Mouse (Mus musculus) neural tube, embryonic 12.5 days (tissue): ENCODE results near the gene Sap30bp. TPM values are rescaled to one million over a fixed set of nuclear protein-coding genes. Genes with fewer than 3 reads are reported as not detected.

Source experiments
- ATAC-seq: fragments of 200-750 bp; cut with Nextera tagmentation; 2 replicates; pipeline ENCODE4 v1.8.0; 2017; ENCODE audit warnings: low read depth, mild to moderate bottlenecking, moderate TSS enrichment, moderate library complexity; ENCODE audit not compliant: low FRiP score
- H3K27ac ChIP-seq: fragments of 300-500 bp; sonication (generic); 2 replicates; pipeline ENCODE4 v1.5.1; 2016
- H3K27me3 ChIP-seq: fragments of 300-500 bp; sonication (generic); replicated peaks from 2 replicates; pipeline ENCODE4 v1.6.1; 2016; ENCODE audit warnings: mild to moderate bottlenecking
- H3K36me3 ChIP-seq: fragments of 300-500 bp; sonication (generic); 2 replicates; pipeline ENCODE4 v1.6.1; 2016; ENCODE audit warnings: mild to moderate bottlenecking
- H3K4me1 ChIP-seq: fragments of 300-500 bp; sonication (generic); 2 replicates; pipeline ENCODE4 v1.6.1; 2016
- H3K4me2 ChIP-seq: fragments of 300-500 bp; sonication (generic); replicated peaks from 2 replicates; pipeline ENCODE4 v1.6.1; 2016; ENCODE audit warnings: mild to moderate bottlenecking
- H3K4me3 ChIP-seq: fragments of 300-500 bp; sonication (generic); 2 replicates; pipeline ENCODE4 v1.5.1; 2016
- H3K9ac ChIP-seq: fragments of 300-500 bp; sonication (generic); 2 replicates; pipeline ENCODE4 v1.6.1; 2016; ENCODE audit warnings: mild to moderate bottlenecking
- H3K9me3 ChIP-seq: fragments of 300-500 bp; sonication (generic); 2 replicates; pipeline ENCODE4 v1.6.1; 2016; ENCODE audit warnings: mild to moderate bottlenecking
- WGBS: fragments of 180-500 bp; shearing (Covaris S2); methylation state at CpG from one replicate; pipeline ENCODE4 v1.1.7; 2016; 5-methylcytosine and 5-hydroxymethylcytosine counted together
- polyA plus RNA-seq: library from polyadenylated mRNA; unstranded; fragments of >200 nt; fragmentation: Nextera tagmentation; extraction: Ambion mirVana; gene quantifications from 2 replicates; pipeline ENCODE4 v1.2.1, GENCODE M21; 2016

Sap30bp gene
- polyA plus RNA-seq, 1 experiment from 2014 or later = 54.8 TPM

DNA sequence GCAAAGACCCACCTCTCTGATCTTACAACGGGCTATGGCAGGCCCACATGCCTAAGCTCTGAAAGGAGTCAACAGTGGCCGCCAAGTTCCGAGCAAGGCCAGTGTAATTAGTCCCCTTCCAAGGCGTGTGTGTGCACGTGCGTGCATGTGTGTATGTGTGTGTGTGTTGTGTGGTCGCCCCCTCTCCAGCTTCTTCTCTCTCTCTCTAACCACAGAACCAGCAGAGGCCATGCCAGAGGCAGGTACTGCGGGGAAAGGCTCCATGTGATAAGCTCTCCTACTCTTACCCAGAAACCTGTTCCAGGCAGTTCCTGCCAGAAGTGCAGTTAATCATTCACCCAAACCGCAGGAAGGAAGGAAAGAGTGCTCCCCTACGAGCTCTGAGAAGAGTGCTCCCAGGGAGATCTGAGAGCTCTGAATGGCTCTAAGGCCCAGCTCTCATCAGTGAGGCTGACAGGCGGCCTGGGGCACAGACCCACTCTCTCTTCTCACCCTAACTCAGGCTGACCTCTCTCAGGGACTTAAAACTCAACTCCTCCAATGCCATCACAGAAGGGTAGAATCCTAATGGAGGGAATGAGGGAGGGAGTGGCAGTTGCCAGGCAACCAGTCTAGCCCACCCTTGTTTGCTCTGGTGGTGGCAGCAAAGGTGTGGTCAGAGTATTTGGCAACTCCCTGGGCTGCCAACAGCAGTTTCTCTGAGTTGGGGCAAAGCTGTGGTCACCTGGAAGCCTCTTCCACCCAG is 21.3 kb upstream of the Sap30bp start, which contains the start of gene Smim6:
Smim6 (plus strand) TSS at position 386 of the 745 bp plus-strand sequence.
- peaks cover 56% of the 10 kb centered on the region for H3K36me3 ChIP-seq

DNA sequence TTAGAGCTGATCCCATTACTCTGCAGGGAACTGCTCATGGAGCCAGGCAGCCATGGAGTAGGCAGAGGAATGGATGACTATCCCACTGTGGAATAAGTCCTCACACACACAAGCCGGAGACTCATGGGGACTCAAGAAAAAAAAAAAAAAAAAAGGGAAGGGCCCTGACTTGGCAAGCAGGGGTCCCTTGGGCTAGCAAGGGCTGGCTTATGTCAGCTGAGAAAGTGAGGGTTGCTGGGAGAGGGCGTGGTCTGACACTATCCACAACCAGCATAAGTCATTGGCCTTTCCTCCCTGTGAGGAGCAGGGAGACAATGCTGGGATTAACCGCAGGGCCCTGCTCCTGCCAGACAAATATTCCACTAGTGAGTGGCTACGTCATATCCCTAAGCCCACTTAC is 16.5 kb upstream of the Sap30bp start:
- H3K27me3 ChIP-seq = no peaks in the 10 kb centered on the region
- 90% methylated on average over 4 of the region's 4 CpGs for WGBS
- H3K9ac ChIP-seq = no peak overlapping the region
- ATAC-seq = no peak
- no peak overlapping the region for H3K27ac ChIP-seq
- H3K9me3 ChIP-seq = no peaks in the 10 kb centered on the region
- no peak overlapping the region for H3K4me3 ChIP-seq
- H3K36me3 ChIP-seq = peaks cover 46% of the 10 kb centered on the region
- no peaks in the 10 kb centered on the region for H3K4me1 ChIP-seq
- no peak overlapping the region for H3K4me2 ChIP-seq

More for the DNA sequence above, 21.3 kb upstream of the Sap30bp start, which contains the start of gene Smim6:
- Histone ChIP-seq H3K27ac (no peak within 1 kb of the TSS), H3K4me3 (no peak within 1 kb of the TSS), H3K27me3 (no peaks in the 10 kb centered on the region), H3K9me3 (no peaks in the 10 kb centered on the region), H3K4me1 (no peaks in the 10 kb centered on the region), H3K9ac (no peak within 1 kb of the TSS), H3K4me2 (no peak within 1 kb of the TSS)
- ATAC-seq = no peak
- WGBS = 77% methylated on average over 11 of the region's 11 CpGs

DNA sequence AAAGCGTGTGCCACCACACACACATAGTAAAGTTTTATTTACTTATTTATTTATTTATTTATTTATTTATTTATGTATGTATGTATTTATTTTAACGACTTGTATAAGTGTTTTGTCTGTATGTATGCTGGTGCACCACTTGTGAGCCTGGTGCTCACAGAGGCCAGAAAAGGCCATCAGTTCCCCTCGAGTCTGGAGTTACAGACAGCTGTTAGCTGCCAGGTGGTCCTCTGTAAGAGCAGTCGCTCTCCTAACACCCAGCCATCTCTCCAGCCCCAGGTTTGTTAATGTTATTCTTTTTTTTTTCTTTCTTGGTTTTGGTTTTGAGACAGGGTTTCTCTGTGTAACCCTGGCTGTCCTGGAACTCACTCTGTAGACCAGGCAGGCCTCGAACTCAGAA is 14.4 kb upstream of the Sap30bp start:
- no peaks in the 10 kb centered on the region for H3K9me3 ChIP-seq
- no peak overlapping the region for H3K4me3 ChIP-seq
- WGBS = 88% methylated on average over 5 of the region's 5 CpGs
- ATAC-seq = no peak
- no peak overlapping the region for H3K4me2 ChIP-seq
- no peaks in the 10 kb centered on the region for H3K4me1 ChIP-seq
- H3K36me3 ChIP-seq = peaks cover 38% of the 10 kb centered on the region
- no peak overlapping the region for H3K27ac ChIP-seq
- no peaks in the 10 kb centered on the region for H3K27me3 ChIP-seq
- no peak overlapping the region for H3K9ac ChIP-seq

DNA sequence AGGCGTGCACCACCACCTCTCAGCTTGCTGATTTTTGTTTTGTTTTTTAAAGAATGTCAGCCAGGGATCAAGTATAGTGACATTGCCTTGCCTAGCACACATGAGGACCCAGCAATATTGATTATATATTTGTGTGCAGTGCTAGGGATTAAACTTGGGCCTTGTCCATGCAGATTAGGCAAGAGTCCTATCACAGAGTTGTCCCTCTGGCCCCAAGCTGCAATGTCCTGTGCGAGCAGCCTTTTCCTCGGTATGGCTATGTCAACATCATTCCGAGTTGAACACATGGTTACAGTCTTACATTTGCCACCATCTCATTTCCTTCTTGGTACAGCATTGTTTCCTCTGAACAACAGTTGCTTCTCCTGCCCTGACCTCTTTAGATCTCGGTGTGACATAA is 14.0 kb upstream of the Sap30bp start:
- Histone ChIP-seq H3K4me2 (no peak overlapping the region), H3K27ac (no peak overlapping the region), H3K27me3 (no peaks in the 10 kb centered on the region), H3K4me3 (no peak overlapping the region), H3K9ac (no peak overlapping the region), H3K4me1 (no peaks in the 10 kb centered on the region), H3K36me3 (peaks cover 34% of the 10 kb centered on the region), H3K9me3 (no peaks in the 10 kb centered on the region)
- ATAC-seq = no peak
- WGBS = 91% methylated on average over 5 of the region's 5 CpGs

GRCm38 (mm10) chr11:115920110-115920818 is 12.8 kb upstream of the Sap30bp start:
- H3K4me3 ChIP-seq = no peak overlapping the region
- H3K27me3 ChIP-seq = no peaks in the 10 kb centered on the region
- WGBS = 45% methylated on average over 6 of the region's 6 CpGs
- H3K9me3 ChIP-seq = no peaks in the 10 kb centered on the region
- no peak overlapping the region for H3K4me2 ChIP-seq
- H3K4me1 ChIP-seq = no peaks in the 10 kb centered on the region
- H3K9ac ChIP-seq = no peak overlapping the region
- ATAC-seq = no peak
- H3K27ac ChIP-seq = no peak overlapping the region
- H3K36me3 ChIP-seq = peaks cover 27% of the 10 kb centered on the region

DNA sequence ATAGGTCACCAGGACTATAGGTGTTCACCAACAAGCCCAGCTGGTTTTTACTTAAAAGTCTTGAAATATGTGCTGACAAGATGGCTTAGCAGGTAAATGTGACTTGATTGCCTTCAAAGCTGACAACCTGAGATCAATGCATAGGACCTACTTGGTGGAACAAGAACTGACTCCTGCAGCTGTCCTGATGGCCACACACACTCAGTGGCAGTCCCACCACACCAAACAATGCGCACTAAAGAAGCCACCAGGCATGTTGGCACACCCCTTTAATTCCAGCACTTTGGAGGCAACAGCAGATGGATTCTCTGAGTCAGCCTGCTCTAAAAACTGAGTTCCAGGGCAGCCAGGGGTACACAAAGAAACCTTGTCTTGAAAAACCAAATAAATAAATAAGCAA is 11.1 kb upstream of the Sap30bp start:
- H3K9me3 ChIP-seq = no peaks in the 10 kb centered on the region
- H3K27ac ChIP-seq = no peak overlapping the region
- H3K4me1 ChIP-seq = no peaks in the 10 kb centered on the region
- ATAC-seq = no peak
- H3K4me3 ChIP-seq = no peak overlapping the region
- peaks cover 21% of the 10 kb centered on the region for H3K36me3 ChIP-seq
- 94% methylated on average over 1 of the region's 1 CpGs for WGBS
- no peaks in the 10 kb centered on the region for H3K27me3 ChIP-seq
- H3K9ac ChIP-seq = no peak overlapping the region
- no peak overlapping the region for H3K4me2 ChIP-seq

- H3K27me3 ChIP-seq = no peaks in the 10 kb centered on the region
- no peak overlapping the region for H3K4me2 ChIP-seq
- 95% methylated on average over 8 of the region's 8 CpGs for WGBS
- no peak overlapping the region for H3K9ac ChIP-seq
- peaks cover 9% of the 10 kb centered on the region for H3K4me1 ChIP-seq
- H3K27ac ChIP-seq = no peak overlapping the region
- H3K4me3 ChIP-seq = 0 out of 2 replicates have a peak overlapping the region, but pooled peaks have one; percentile 4
- no peak for ATAC-seq
- peaks cover 28% of the 10 kb centered on the region for H3K36me3 ChIP-seq
- no peaks in the 10 kb centered on the region for H3K9me3 ChIP-seq
These were observed 4.1 kb upstream of the Sap30bp start for GRCm38 (mm10) chr11:115929031-115929430.

DNA sequence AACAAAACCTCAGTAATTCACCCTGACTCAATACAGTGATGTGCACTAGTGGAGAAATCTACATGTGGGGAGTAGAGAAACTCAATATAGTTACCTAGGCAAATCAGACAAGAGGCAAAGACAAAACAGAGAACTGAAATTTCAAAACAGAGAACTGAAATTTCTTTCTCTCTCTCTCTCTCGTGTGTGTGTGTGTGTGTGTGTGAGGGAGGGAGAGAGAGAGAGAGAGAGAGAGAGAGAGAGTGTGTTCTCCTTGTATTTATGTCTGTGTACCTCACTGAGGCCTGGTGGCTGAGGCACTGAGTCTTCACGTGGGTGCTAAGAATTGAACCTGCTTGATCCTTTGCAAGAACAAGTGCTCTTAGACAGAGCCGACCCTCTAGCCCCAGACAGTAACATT is 3.3 kb upstream of the Sap30bp start:
- WGBS = 84% methylated on average over 3 of the region's 3 CpGs
- no peak for ATAC-seq
- no peaks in the 10 kb centered on the region for H3K27me3 ChIP-seq

GRCm38 (mm10) chr11:115931235-115931634 is 1.8 kb upstream of the Sap30bp start:
- WGBS = 72% methylated on average over 3 of the region's 3 CpGs
- Histone ChIP-seq H3K4me1 (peaks cover 19% of the 10 kb centered on the region), H3K27ac (no peak overlapping the region), H3K4me3 (no peak overlapping the region), H3K36me3 (peaks cover 25% of the 10 kb centered on the region), H3K9me3 (no peaks in the 10 kb centered on the region), H3K4me2 (no peak overlapping the region), H3K9ac (no peak overlapping the region), H3K27me3 (no peaks in the 10 kb centered on the region)
- no peak for ATAC-seq

More for the DNA sequence above, 3.3 kb upstream of the Sap30bp start:
- Histone ChIP-seq H3K27ac (no peak overlapping the region), H3K4me2 (no peak overlapping the region), H3K9ac (no peak overlapping the region), H3K4me3 (no peak overlapping the region), H3K9me3 (no peaks in the 10 kb centered on the region), H3K4me1 (peaks cover 17% of the 10 kb centered on the region), H3K36me3 (peaks cover 28% of the 10 kb centered on the region)

GRCm38 (mm10) chr11:115933747-115934110 is 647 bp downstream of the Sap30bp start:
- Histone ChIP-seq H3K4me2 (peak overlapping the region; percentile 83), H3K27ac (no peak overlapping the region), H3K4me1 (peaks cover 19% of the 10 kb centered on the region), H3K36me3 (peaks cover 27% of the 10 kb centered on the region), H3K9ac (peak overlapping the region; percentile 86), H3K9me3 (no peaks in the 10 kb centered on the region), H3K4me3 (peak overlapping the region; percentile 80), H3K27me3 (no peaks in the 10 kb centered on the region)
- no peak for ATAC-seq
- WGBS = under 1% methylated on average over 16 of the region's 16 CpGs

DNA sequence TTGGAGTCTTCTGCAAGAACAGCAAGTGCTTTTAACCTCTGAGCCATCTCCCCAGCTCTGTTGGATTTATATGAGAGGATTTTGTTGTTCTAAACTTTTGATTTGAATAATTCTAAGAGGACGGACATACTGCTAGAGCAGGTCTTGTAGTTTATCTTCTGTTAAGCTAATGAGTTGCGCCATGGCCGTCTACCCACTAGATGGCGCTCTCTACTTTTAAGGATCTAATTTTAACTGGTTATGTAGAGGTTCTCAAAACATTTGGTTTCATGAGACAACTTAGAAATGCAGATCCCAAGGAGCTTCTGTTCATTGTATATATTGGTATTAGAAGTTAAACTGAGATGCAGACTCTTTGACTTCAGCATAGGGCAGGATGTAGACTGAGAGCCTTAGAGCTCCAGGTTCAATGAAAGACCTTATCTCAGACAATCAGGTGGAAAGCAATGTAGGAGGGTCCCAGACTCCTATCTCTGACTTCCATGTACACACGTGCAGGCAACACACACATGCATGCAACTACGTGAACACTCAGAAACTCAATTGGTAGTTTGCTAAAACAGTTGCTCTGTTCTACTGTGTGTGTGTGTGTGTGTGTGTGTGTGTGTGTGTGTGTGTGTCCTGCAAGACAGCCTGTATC is 6.7 kb downstream of the Sap30bp start:
- WGBS = 43% methylated on average over 6 of the region's 6 CpGs
- no peaks in the 10 kb centered on the region for H3K9me3 ChIP-seq

GRCm38 (mm10) chr11:115941980-115942379 is 8.9 kb downstream of the Sap30bp start:
- no peak overlapping the region for H3K27ac ChIP-seq
- 89% methylated on average over 7 of the region's 7 CpGs for WGBS
- H3K4me1 ChIP-seq = no peaks in the 10 kb centered on the region
- H3K4me3 ChIP-seq = no peak overlapping the region
- H3K4me2 ChIP-seq = no peak overlapping the region
- H3K9me3 ChIP-seq = no peaks in the 10 kb centered on the region
- H3K27me3 ChIP-seq = no peaks in the 10 kb centered on the region
- peaks cover 78% of the 10 kb centered on the region for H3K36me3 ChIP-seq
- no peak for ATAC-seq
- no peak overlapping the region for H3K9ac ChIP-seq

More for the DNA sequence above, 6.7 kb downstream of the Sap30bp start:
- Histone ChIP-seq H3K27ac (no peak overlapping the region), H3K4me3 (no peak overlapping the region), H3K9ac (no peak overlapping the region), H3K36me3 (peaks cover 71% of the 10 kb centered on the region), H3K4me2 (no peak overlapping the region), H3K4me1 (peaks cover 2% of the 10 kb centered on the region), H3K27me3 (no peaks in the 10 kb centered on the region)
- no peak for ATAC-seq
